Mouse (Mus musculus) forebrain, embryonic 15.5 days (tissue): ENCODE data around the gene Gm8127. TPM values are rescaled to one million over a fixed set of nuclear protein-coding genes. Genes with fewer than 3 reads are reported as not detected.
"Not testable (repeated sequence)": the region's sequence is repeated elsewhere in the genome, so short reads cannot be mapped to it uniquely, and the experiment has no call there.

Experiments used
- ATAC-seq: fragments of 200-750 bp; cut with Nextera tagmentation; replicated peaks from 2 replicates; pipeline ENCODE4 v1.8.0; 2017; ENCODE audit warnings: mild to moderate bottlenecking, moderate TSS enrichment, moderate library complexity
- H3K27ac ChIP-seq: fragments of 300-500 bp; sonication (generic); replicated peaks from 2 replicates; pipeline ENCODE4 v1.5.1; 2015; ENCODE audit warnings: mild to moderate bottlenecking, inconsistent platforms
- H3K27me3 ChIP-seq: fragments of 300-500 bp; sonication (generic); 2 replicates; pipeline ENCODE4 v1.6.1; 2015; ENCODE audit warnings: inconsistent platforms
- H3K36me3 ChIP-seq: fragments of 300-500 bp; sonication (generic); 2 replicates; pipeline ENCODE4 v1.6.1; 2015; ENCODE audit warnings: mild to moderate bottlenecking, inconsistent platforms
- H3K4me1 ChIP-seq: fragments of 300-500 bp; sonication (generic); 2 replicates; pipeline ENCODE4 v1.6.1; 2015; ENCODE audit warnings: inconsistent platforms
- H3K4me2 ChIP-seq: fragments of 300-500 bp; sonication (generic); replicated peaks from 2 replicates; pipeline ENCODE4 v1.6.1; 2015; ENCODE audit warnings: mild to moderate bottlenecking, inconsistent platforms
- H3K4me3 ChIP-seq: fragments of 300-500 bp; sonication (generic); 2 replicates; pipeline ENCODE4 v1.5.1; 2015; ENCODE audit warnings: mild to moderate bottlenecking, inconsistent platforms
- H3K9ac ChIP-seq: fragments of 300-500 bp; sonication (generic); replicated peaks from 2 replicates; pipeline ENCODE4 v1.6.1; 2015; ENCODE audit warnings: mild to moderate bottlenecking, inconsistent platforms
- H3K9me3 ChIP-seq: fragments of 300-500 bp; sonication (generic); 2 replicates; pipeline ENCODE4 v1.6.1; 2016; ENCODE audit warnings: inconsistent platforms
- WGBS: fragments of 180-500 bp; shearing (Covaris S2); methylation state at CpG from one replicate; pipeline ENCODE4 v1.1.7; 2015; ENCODE audit warnings: mixed read lengths; 5-methylcytosine and 5-hydroxymethylcytosine counted together
- polyA plus RNA-seq: library from polyadenylated mRNA; unstranded; fragments of >200 nt; fragmentation: Nextera tagmentation; extraction: Ambion mirVana; gene quantifications from 2 replicates; pipeline ENCODE4 v1.2.1, GENCODE M21; 2015

Gene Gm8127
- polyA plus RNA-seq, 1 experiment from 2014 or later, result not detected

- not testable (repeated sequence) for H3K4me3 ChIP-seq, H3K27me3 ChIP-seq, H3K4me1 ChIP-seq, H3K9ac ChIP-seq, ATAC-seq, H3K4me2 ChIP-seq, H3K36me3 ChIP-seq, H3K27ac ChIP-seq, H3K9me3 ChIP-seq
- WGBS, result 94% methylated on average over 3 of the region's 3 CpGs
Observed at GRCm38 (mm10) chr14:43263421-43263820, 30.2 kb downstream of the Gm8127 start.

- not testable (repeated sequence) for ATAC-seq
- WGBS, result 92% methylated on average over 3 of the region's 4 CpGs
Observed at GRCm38 (mm10) chr14:43258349-43258748, 35.3 kb downstream of the Gm8127 start, which contains the start of gene Gm8126. TSS of gene Gm8126 (plus strand) at chr14:43258649.

GRCm38 (mm10) chr14:43256511-43256910, 37.1 kb downstream of the Gm8127 start:
- not testable (repeated sequence) for H3K27ac ChIP-seq, H3K4me3 ChIP-seq, H3K4me1 ChIP-seq, H3K9me3 ChIP-seq, H3K9ac ChIP-seq, H3K27me3 ChIP-seq, ATAC-seq, H3K36me3 ChIP-seq, H3K4me2 ChIP-seq
- 84% methylated on average over 1 of the region's 1 CpGs for WGBS

More at GRCm38 (mm10) chr14:43258349-43258748, 35.3 kb downstream of the Gm8127 start, which contains the start of gene Gm8126:
- not testable (repeated sequence) for H3K9ac ChIP-seq, H3K36me3 ChIP-seq, H3K4me3 ChIP-seq, H3K4me2 ChIP-seq, H3K27me3 ChIP-seq, H3K9me3 ChIP-seq, H3K4me1 ChIP-seq, H3K27ac ChIP-seq

GRCm38 (mm10) chr14:43250549-43251253, 42.9 kb downstream of the Gm8127 start:
- not testable (repeated sequence) for H3K9me3 ChIP-seq, H3K4me3 ChIP-seq, H3K4me1 ChIP-seq, H3K9ac ChIP-seq, H3K27me3 ChIP-seq, H3K36me3 ChIP-seq, ATAC-seq, H3K4me2 ChIP-seq, H3K27ac ChIP-seq
- 39% methylated on average over 5 of the region's 6 CpGs for WGBS

GRCm38 (mm10) chr14:43249611-43250170, 43.9 kb downstream of the Gm8127 start:
- H3K27ac ChIP-seq, H3K4me3 ChIP-seq, H3K4me1 ChIP-seq, H3K36me3 ChIP-seq, H3K27me3 ChIP-seq, ATAC-seq, H3K9ac ChIP-seq, H3K4me2 ChIP-seq, H3K9me3 ChIP-seq: not testable (repeated sequence)
- WGBS, result 16% methylated on average over 10 of the region's 12 CpGs

Other genes starting within 250 kb of the Gm8127 start
- gene Gm8094, start 217.2 kb downstream of the Gm8127 start, polyA plus RNA-seq, result not detected in 2 replicates
- gene Gm8104, start 193.2 kb downstream of the Gm8127 start, polyA plus RNA-seq, result not detected in 2 replicates
- not detected in 2 replicates for gene Gm7233, start 114.0 kb downstream of the Gm8127 start, polyA plus RNA-seq
- not detected in 2 replicates for gene Gm8122, start 58.5 kb downstream of the Gm8127 start, polyA plus RNA-seq
- gene Gm8126, start 35.2 kb downstream of the Gm8127 start, polyA plus RNA-seq, result not detected in 2 replicates
- gene Gm9732, start 18.8 kb downstream of the Gm8127 start, polyA plus RNA-seq, result not detected in 2 replicates
- gene 1700001F09Rik, start 54.0 kb upstream of the Gm8127 start, polyA plus RNA-seq, result not detected in 2 replicates
- gene Gm8138, start 122.5 kb upstream of the Gm8127 start, polyA plus RNA-seq, result not detected in 2 replicates
- not detected in 2 replicates for gene Gm5799, start 249.7 kb upstream of the Gm8127 start, polyA plus RNA-seq